Mouse (Mus musculus) intestine, embryonic 15.5 days (tissue): ENCODE measurements around the gene Apol6. TPM values are rescaled to one million over a fixed set of nuclear protein-coding genes. Genes with fewer than 3 reads are reported as not detected.

Experiments used
- ATAC-seq: fragments of 200-750 bp; cut with Nextera tagmentation; 2 replicates; pipeline ENCODE4 v1.8.0; 2017; ENCODE audit warnings: moderate TSS enrichment, moderate library complexity
- H3K27ac ChIP-seq: fragments of 300-500 bp; sonication (generic); 2 replicates; pipeline ENCODE4 v1.5.1; 2015; ENCODE audit warnings: mild to moderate bottlenecking, inconsistent platforms
- H3K27me3 ChIP-seq: fragments of 300-500 bp; sonication (generic); replicated peaks from 2 replicates; pipeline ENCODE4 v1.6.1; 2015; ENCODE audit warnings: inconsistent platforms
- H3K36me3 ChIP-seq: fragments of 300-500 bp; sonication (generic); 2 replicates; pipeline ENCODE4 v1.6.1; 2015; ENCODE audit warnings: inconsistent platforms
- H3K4me1 ChIP-seq: fragments of 300-500 bp; sonication (generic); replicated peaks from 2 replicates; pipeline ENCODE4 v1.6.1; 2015; ENCODE audit warnings: inconsistent platforms
- H3K4me2 ChIP-seq: fragments of 300-500 bp; sonication (generic); replicated peaks from 2 replicates; pipeline ENCODE4 v1.6.1; 2015; ENCODE audit warnings: mild to moderate bottlenecking, inconsistent platforms
- H3K4me3 ChIP-seq: fragments of 300-500 bp; sonication (generic); replicated peaks from 2 replicates; pipeline ENCODE4 v1.5.1; 2015; ENCODE audit warnings: inconsistent platforms
- H3K9ac ChIP-seq: fragments of 300-500 bp; sonication (generic); 2 replicates; pipeline ENCODE4 v1.6.1; 2015; ENCODE audit warnings: inconsistent platforms
- H3K9me3 ChIP-seq: fragments of 300-500 bp; sonication (generic); 2 replicates; pipeline ENCODE4 v1.6.1; 2016; ENCODE audit warnings: inconsistent platforms
- WGBS: fragments of 180-500 bp; shearing (Covaris S2); methylation state at CpG from one replicate; pipeline ENCODE4 v1.1.7; 2015; 5-methylcytosine and 5-hydroxymethylcytosine counted together
- polyA plus RNA-seq: library from polyadenylated mRNA; unstranded; fragments of >200 nt; fragmentation: Nextera tagmentation; extraction: Ambion mirVana; gene quantifications from 2 replicates; pipeline ENCODE4 v1.2.1, GENCODE M21; 2015

The Apol6 gene
- polyA plus RNA-seq, 1 experiment from 2014 or later = 0.69 TPM

DNA sequence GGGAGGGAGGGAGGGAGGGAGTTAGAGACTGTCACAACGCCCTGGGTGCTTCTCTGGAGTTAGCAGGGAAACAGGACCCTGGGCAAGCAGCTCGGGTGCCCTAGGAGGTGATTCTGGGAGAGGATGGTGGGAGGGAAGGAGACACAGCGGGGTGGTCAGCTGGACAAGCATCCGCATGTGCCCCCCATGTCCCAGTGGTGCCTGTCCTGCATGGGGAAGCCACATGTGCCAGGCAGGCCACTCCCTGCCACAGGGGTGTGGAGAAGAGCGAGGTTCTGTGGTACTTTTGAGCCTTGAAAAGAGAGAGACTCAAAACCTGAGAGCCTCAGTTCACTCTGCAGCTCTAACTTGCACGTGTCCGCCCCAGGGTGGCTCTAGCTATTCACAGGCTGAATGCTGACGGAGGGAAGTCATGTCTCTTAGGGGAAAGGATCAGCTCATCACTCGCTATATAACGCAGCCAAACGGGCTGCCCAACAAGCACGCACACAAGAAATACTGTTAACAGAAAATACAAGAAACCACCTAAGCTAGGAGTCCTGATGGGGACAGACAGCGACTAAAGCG lies 34.8 kb downstream of the Apol6 start:
- no peak overlapping the region for H3K27ac ChIP-seq
- WGBS = 81% methylated on average over 14 of the region's 14 CpGs
- H3K4me3 ChIP-seq = no peak overlapping the region
- no peak overlapping the region for H3K9ac ChIP-seq
- H3K36me3 ChIP-seq = peaks cover 27% of the 10 kb centered on the region
- no peaks in the 10 kb centered on the region for H3K27me3 ChIP-seq
- H3K4me1 ChIP-seq = no peaks in the 10 kb centered on the region
- H3K9me3 ChIP-seq = no peaks in the 10 kb centered on the region
- ATAC-seq = no peak
- no peak overlapping the region for H3K4me2 ChIP-seq

DNA sequence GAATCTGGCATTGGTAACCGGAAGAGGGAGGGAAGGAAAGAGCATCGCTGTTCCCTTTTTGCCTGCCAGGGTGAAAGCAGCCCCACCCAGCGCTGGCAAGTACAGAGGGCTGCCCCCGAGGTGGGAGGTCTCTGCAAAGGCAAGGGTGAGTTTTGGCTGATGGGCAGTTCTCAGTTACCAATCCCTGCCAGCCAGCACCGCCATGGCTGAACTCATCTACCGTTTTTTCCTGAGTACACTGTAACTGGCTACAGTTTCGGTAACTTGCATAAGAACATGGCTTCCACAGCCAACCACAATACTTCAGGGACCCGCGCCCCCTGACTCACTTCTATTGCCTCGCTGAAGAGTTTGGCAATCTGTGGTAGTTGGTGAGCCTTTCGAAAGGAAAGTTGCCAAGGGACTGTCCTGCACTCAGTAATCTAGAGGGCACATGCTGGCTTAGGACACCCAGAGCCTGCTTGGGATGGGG lies 35.4 kb downstream of the Apol6 start:
- Histone ChIP-seq H3K4me3 (no peak overlapping the region), H3K27me3 (no peaks in the 10 kb centered on the region), H3K9me3 (no peaks in the 10 kb centered on the region), H3K4me2 (no peak overlapping the region), H3K27ac (no peak overlapping the region), H3K36me3 (peaks cover 30% of the 10 kb centered on the region), H3K4me1 (no peaks in the 10 kb centered on the region), H3K9ac (no peak overlapping the region)
- no peak for ATAC-seq
- WGBS = 81% methylated on average over 11 of the region's 11 CpGs

DNA sequence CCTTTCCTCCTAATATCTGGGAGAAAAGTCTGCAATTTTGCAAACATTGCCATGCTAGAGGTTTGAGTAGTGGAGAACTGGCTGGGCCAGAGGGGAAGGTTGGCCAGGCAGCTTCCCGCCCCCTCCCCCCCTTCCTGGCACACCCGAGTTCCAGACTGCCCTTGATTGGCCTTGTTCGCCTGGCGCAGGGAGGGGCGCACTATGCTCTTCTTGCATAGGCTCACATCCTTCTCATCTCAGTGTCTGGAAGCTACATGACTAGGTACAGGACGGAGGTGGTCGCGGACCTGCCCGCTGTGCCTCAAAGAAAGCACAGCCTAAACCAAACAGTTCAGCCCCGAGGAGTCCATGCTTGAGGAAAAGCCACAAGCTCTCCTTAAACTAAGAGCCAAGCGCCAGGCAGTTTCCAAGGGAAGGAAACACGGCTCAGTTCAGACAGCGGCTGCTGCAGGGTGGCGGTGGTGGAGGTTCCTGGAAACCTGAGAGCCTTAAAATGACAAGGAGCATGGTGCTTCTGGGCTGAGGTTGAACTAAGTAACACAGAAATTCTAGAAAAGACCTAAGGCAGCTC lies 36.2 kb downstream of the Apol6 start:
- H3K4me3 ChIP-seq = no peak overlapping the region
- no peak overlapping the region for H3K9ac ChIP-seq
- H3K4me1 ChIP-seq = no peaks in the 10 kb centered on the region
- no peaks in the 10 kb centered on the region for H3K9me3 ChIP-seq
- H3K27me3 ChIP-seq = no peaks in the 10 kb centered on the region
- H3K36me3 ChIP-seq = peaks cover 39% of the 10 kb centered on the region
- no peak overlapping the region for H3K27ac ChIP-seq
- no peak for ATAC-seq
- no peak overlapping the region for H3K4me2 ChIP-seq
- 77% methylated on average over 14 of the region's 14 CpGs for WGBS

DNA sequence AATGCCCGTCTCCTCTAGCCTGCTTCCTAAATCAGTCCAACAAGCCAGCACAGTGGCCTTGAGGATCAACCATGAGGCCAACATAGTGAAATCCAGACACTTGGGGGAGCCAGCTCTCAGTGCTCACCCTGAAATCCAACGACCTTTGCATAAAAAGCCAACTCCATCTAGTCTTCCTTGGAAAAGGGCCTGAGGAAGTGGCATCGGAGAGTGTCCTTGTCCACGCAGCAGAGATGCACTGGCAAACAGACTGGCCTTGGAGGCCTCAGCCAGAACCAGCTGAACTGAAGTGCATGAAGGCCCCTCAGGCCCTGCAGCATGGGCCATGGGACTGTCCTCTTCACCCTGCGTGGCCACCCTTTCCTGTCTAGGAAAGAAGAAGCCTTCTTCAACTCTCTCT lies 36.9 kb downstream of the Apol6 start:
- WGBS = 79% methylated on average over 5 of the region's 5 CpGs
- H3K36me3 ChIP-seq = peaks cover 42% of the 10 kb centered on the region
- H3K4me3 ChIP-seq = no peak overlapping the region
- H3K27me3 ChIP-seq = no peaks in the 10 kb centered on the region
- no peak overlapping the region for H3K9ac ChIP-seq
- ATAC-seq = no peak
- no peaks in the 10 kb centered on the region for H3K9me3 ChIP-seq
- no peak overlapping the region for H3K4me2 ChIP-seq
- H3K27ac ChIP-seq = 0 out of 2 replicates have a peak overlapping the region, but pooled peaks have one; percentile 7
- no peaks in the 10 kb centered on the region for H3K4me1 ChIP-seq

DNA sequence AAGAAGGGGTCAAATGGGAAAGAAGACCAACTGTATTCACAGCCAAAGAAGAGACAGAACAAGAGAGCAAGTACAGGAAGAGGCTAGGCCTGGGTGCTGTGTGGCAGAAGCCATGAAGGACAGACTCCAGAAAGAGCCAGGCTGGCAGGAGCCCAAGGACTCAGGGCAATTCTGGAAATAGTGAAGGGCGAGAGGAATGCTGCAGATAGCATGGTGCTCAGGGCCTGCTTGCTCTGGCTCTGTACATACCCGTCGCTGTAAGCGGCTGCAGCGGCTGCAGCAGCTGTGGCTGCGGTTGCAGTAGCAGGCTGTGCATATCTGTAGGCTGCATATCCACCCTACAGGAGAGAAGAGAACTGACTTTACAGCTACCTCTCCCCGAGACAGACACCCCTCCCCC lies 41.3 kb downstream of the Apol6 start:
- WGBS = 87% methylated on average over 7 of the region's 7 CpGs
- H3K27me3 ChIP-seq = no peaks in the 10 kb centered on the region
- H3K9ac ChIP-seq = no peak overlapping the region
- H3K4me3 ChIP-seq = no peak overlapping the region
- H3K4me2 ChIP-seq = no peak overlapping the region
- ATAC-seq = no peak
- H3K9me3 ChIP-seq = no peaks in the 10 kb centered on the region
- H3K27ac ChIP-seq = no peak overlapping the region
- no peaks in the 10 kb centered on the region for H3K4me1 ChIP-seq
- peaks cover 23% of the 10 kb centered on the region; the same call in 1 of the 2 replicates for H3K36me3 ChIP-seq

DNA sequence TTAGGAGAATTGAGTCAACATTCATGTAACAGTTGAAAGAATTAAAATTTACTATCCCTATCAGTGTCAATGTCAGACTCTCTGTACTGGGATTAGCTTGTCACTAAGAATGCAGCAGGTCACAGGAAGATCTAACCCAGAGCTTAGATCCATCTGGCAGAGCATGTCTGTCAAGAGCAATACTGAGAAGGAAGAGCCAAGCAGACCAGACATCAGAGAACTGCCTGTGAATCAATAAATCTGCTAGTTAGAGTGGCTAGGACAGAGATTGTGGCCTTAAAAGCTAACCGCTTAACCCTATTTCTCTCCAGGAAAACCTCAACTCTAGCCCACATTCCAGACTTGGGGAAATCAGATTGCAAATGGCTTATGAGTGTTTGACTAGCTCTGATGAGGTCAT lies 42.0 kb downstream of the Apol6 start:
- no peak overlapping the region for H3K9ac ChIP-seq
- H3K36me3 ChIP-seq = peaks cover 21% of the 10 kb centered on the region; the same call in 1 of the 2 replicates
- H3K27ac ChIP-seq = no peak overlapping the region
- H3K4me1 ChIP-seq = no peaks in the 10 kb centered on the region
- no peaks in the 10 kb centered on the region for H3K9me3 ChIP-seq
- no peak overlapping the region for H3K4me3 ChIP-seq
- H3K27me3 ChIP-seq = no peaks in the 10 kb centered on the region
- 100% methylated on average over 1 of the region's 1 CpGs for WGBS
- ATAC-seq = no peak
- no peak overlapping the region for H3K4me2 ChIP-seq

DNA sequence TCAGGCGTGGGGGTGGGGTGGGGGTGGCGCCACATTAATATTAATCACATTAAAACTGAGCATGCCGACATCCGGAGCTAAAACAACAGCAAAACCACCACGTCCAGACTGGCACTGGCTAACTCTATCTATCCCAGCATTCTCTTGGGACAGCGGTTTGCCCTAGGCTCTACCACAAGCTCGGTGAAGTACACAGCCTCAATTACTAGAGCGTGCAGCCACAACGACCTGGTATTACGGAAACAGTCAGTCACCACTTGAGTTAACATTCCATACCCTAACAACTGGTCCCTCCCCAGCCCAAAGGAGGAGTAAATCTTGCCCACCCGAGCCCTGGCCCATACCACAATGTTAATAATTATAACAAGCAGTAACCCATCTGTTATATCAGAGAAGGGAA lies 44.7 kb downstream of the Apol6 start:
- 78% methylated on average over 11 of the region's 11 CpGs for WGBS
- no peak for ATAC-seq
- Histone ChIP-seq H3K36me3 (peaks cover 22% of the 10 kb centered on the region; the same call in 1 of the 2 replicates), H3K9me3 (no peaks in the 10 kb centered on the region), H3K4me3 (no peak overlapping the region), H3K27ac (no peak overlapping the region), H3K4me2 (no peak overlapping the region), H3K9ac (no peak overlapping the region), H3K4me1 (no peaks in the 10 kb centered on the region), H3K27me3 (no peaks in the 10 kb centered on the region)

DNA sequence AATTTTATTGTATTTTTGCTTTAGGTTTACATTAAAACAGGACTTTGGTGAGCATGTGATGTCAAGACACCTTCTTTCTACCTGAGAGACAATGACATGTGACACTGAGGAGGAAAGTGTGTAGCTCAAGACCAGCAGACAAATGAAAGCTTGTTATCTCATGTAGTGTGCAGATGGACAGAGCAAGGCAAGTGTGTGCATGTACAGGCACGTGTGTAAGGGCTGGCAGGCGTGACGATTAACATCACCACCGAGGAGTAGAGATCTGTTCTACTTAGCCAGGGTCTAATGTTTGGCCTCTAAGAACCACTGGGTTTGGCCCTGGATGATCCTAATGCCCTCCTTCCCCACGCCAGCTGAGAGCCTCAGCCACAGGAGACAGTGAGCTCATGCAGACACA lies 46.0 kb downstream of the Apol6 start:
- no peaks in the 10 kb centered on the region for H3K27me3 ChIP-seq
- 85% methylated on average over 5 of the region's 5 CpGs for WGBS
- H3K9me3 ChIP-seq = no peaks in the 10 kb centered on the region
- ATAC-seq = no peak
- no peak overlapping the region for H3K27ac ChIP-seq
- no peak overlapping the region for H3K4me3 ChIP-seq
- H3K9ac ChIP-seq = no peak overlapping the region
- H3K4me2 ChIP-seq = no peak overlapping the region
- H3K4me1 ChIP-seq = no peaks in the 10 kb centered on the region
- peaks cover 12% of the 10 kb centered on the region; the same call in 1 of the 2 replicates for H3K36me3 ChIP-seq

DNA sequence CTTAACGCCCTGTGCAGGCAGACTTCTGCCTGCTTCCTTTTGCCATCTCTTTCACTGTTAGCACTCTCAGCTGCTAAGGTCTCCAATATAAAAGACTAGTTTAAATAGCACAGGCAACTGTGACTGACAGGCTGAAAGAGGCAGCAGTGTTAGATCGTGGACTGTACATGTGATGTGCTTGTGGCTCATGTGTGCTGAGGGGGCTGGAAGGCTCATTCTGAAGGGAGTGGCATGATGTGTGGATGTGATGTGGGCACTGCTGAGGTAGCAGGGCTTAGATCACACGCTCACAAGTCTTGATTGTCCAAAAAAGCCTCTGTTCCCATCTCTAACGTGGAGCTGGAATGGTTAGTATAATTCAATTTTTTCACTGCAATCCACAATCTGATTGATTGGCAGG lies 46.9 kb downstream of the Apol6 start:
- 88% methylated on average over 4 of the region's 4 CpGs for WGBS
- H3K9ac ChIP-seq = no peak overlapping the region

DNA sequence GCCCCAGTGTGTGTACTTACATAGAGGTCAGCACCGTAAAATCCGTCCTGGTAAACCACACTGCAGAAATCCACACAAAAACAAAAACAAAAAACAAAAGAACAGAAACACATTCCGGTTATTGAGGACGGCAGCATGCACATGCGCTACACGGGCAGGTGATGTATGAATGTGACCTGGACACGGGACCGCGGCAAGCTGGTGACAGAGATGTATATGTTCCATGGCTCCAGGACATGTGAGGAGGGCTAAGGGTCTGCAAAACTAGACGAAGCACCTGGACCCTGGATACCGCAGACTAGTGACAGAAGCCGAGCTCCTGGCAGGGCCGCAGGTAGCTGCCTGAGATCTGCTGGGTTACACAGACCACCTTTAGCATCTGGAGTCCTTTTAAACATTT lies 49.9 kb downstream of the Apol6 start:
- 93% methylated on average over 13 of the region's 13 CpGs for WGBS
- Histone ChIP-seq H3K27me3 (no peaks in the 10 kb centered on the region), H3K9me3 (no peaks in the 10 kb centered on the region), H3K36me3 (peaks cover 17% of the 10 kb centered on the region; the same call in 1 of the 2 replicates), H3K4me1 (no peaks in the 10 kb centered on the region), H3K4me2 (no peak overlapping the region), H3K9ac (no peak overlapping the region), H3K27ac (no peak overlapping the region), H3K4me3 (no peak overlapping the region)
- ATAC-seq = no peak

More for the DNA sequence above, 46.9 kb downstream of the Apol6 start:
- no peak overlapping the region for H3K4me2 ChIP-seq
- no peak overlapping the region for H3K4me3 ChIP-seq
- H3K9me3 ChIP-seq = no peaks in the 10 kb centered on the region
- H3K27me3 ChIP-seq = no peaks in the 10 kb centered on the region
- no peaks in the 10 kb centered on the region for H3K4me1 ChIP-seq
- ATAC-seq = no peak
- H3K36me3 ChIP-seq = 0 out of 2 replicates have a peak, but pooled peaks cover 7% of the 10 kb centered on the region
- no peak overlapping the region for H3K27ac ChIP-seq

DNA sequence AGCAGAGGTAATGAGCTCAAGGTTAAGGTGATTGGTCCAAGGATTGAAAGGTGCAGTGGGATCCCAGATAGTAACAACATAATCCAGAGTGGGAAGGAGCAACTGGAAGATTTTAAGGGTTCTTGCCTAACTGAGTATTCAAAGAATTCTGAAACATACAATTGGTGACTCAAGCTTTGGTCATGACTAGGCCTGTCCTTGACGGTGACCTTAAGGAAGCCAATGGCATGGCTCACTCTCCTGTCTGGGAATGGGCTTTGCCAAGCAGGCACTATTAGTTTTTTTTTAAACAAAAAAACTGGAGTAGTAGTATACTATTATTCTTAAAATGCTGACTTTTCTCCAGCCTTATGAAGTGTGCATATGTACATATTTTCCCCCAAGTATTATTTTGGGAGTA lies 50.7 kb downstream of the Apol6 start:
- H3K36me3 ChIP-seq = peaks cover 17% of the 10 kb centered on the region; the same call in 1 of the 2 replicates
- no peaks in the 10 kb centered on the region for H3K4me1 ChIP-seq
- no peaks in the 10 kb centered on the region for H3K9me3 ChIP-seq
- ATAC-seq = no peak
- H3K4me2 ChIP-seq = no peak overlapping the region
- 90% methylated on average over 1 of the region's 1 CpGs for WGBS
- no peak overlapping the region for H3K9ac ChIP-seq
- H3K4me3 ChIP-seq = no peak overlapping the region
- H3K27ac ChIP-seq = no peak overlapping the region
- H3K27me3 ChIP-seq = no peaks in the 10 kb centered on the region

DNA sequence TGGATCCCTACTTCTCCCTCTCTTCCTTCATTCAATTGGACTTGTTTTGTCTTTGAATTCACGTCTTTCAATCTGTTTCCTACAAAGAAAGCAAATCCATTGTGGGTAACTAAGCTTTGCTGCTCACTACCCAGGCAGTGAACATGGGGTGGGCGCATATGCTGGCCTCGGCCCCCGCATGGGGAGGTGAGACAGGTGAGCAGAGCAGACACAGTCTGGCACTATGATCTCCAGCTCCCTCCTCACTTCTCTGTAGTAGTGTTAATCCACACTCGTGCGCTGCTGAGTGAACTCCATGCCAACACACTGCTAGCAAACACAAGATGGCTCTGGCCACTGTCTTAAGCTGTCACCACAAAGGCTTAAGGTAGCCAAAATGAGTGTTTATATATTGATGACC lies 52.8 kb downstream of the Apol6 start:
- no peaks in the 10 kb centered on the region for H3K27me3 ChIP-seq
- no peaks in the 10 kb centered on the region for H3K4me1 ChIP-seq
- WGBS = 87% methylated on average over 6 of the region's 6 CpGs
- H3K9me3 ChIP-seq = no peaks in the 10 kb centered on the region
- H3K4me3 ChIP-seq = no peak overlapping the region
- H3K4me2 ChIP-seq = no peak overlapping the region
- peaks cover 16% of the 10 kb centered on the region; the same call in 1 of the 2 replicates for H3K36me3 ChIP-seq
- no peak overlapping the region for H3K27ac ChIP-seq
- H3K9ac ChIP-seq = no peak overlapping the region
- no peak for ATAC-seq

DNA sequence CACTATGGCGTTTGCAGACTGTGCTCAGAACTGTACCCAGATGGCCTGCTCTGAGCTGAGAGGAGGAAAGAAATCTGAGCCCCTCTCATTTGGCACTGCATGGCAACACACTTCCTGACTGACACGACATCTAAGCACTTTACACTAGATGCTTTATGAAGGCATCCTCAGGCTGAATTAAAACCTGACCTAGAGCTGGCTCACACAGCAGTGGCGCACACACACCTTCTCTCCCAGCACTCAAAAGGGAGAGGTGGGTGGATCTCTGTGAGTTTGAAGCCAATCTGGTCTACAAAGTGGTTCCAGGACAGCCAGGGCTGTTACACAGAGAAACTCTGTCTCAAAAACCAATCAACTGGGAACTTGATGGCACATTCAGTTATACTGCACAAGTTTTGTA lies 55.2 kb downstream of the Apol6 start:
- ATAC-seq = no peak
- Histone ChIP-seq H3K4me3 (no peak overlapping the region), H3K36me3 (peaks cover 16% of the 10 kb centered on the region; the same call in 1 of the 2 replicates), H3K4me1 (peaks cover 7% of the 10 kb centered on the region; the same call in 1 of the 2 replicates), H3K27me3 (no peaks in the 10 kb centered on the region), H3K27ac (no peak overlapping the region), H3K9ac (no peak overlapping the region), H3K4me2 (no peak overlapping the region), H3K9me3 (no peaks in the 10 kb centered on the region)
- 71% methylated on average over 3 of the region's 3 CpGs for WGBS
